Mouse (Mus musculus): ENCODE results near the gene Dync1i1.

DNA sequence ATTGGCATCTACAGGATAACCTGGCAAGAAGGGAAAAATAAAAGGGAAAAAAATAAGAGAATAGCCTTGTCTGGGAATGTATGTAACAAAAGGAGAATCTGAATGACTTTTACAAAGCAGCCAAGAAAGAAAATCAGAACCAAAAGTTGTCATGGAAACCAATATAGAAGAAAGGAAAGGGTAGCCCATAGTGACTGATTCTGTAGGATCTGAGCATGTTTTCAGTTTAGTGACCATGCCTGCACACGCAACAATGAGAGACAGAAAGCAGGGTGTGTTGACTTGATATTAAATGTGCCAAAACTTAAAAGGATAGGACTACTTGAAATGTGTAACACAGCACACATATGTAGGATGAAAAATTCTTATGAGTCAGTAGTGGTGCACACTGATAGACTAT, 197.2 kb downstream of the Dync1i1 start:
- no peak for TF ChIP-seq CTCF (IDR thresholded peaks at IDR 0.05; ENCODE audit: low read depth)
- TF ChIP-seq EP300 (IDR thresholded peaks at IDR 0.05; ENCODE audit: low read depth): no peak
